Mouse (Mus musculus) WW6 (cell line): ENCODE data around the gene Ninl.
"Not testable (repeated sequence)": the region's sequence is repeated elsewhere in the genome, so short reads cannot be mapped to it uniquely, and the experiment has no call there.

Experiments used
- DNase-seq: peaks from one replicate; pipeline ENCODE4 v3.0.0-alpha.2; 2013; ENCODE audit warnings: low read depth, low spot score

The Ninl gene

GRCm38 (mm10) chr2:150949652-150950051 lies 89.5 kb downstream of the Ninl start:
- DNase-seq, result no peak

- DNase-seq, result no peak
Observed at GRCm38 (mm10) chr2:150948786-150949185, 90.4 kb downstream of the Ninl start.

- DNase-seq, result not testable (repeated sequence)
Observed at GRCm38 (mm10) chr2:150947880-150948611, 91.1 kb downstream of the Ninl start.

DNA sequence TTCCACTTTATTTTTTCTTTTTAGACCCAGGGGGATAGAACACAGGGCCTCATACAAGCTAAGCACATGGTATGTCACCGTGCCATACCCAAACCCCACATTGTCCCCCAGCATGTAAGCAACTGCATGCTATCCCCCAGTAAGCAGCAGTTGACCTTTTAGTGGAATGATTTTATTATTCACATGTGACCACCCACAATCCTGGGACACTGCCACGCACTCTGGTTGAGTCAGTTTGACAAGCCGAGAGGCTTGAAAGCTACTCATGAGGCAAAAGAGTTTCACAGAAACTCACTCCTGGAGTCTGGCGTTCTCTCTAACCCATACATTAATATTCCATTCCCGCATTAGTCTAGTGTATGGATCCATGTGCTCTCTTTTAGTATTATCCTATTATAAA lies 91.8 kb downstream of the Ninl start:
- DNase-seq, result not testable (repeated sequence)

GRCm38 (mm10) chr2:150944017-150944416 lies 95.2 kb downstream of the Ninl start:
- DNase-seq, result no peak

DNA sequence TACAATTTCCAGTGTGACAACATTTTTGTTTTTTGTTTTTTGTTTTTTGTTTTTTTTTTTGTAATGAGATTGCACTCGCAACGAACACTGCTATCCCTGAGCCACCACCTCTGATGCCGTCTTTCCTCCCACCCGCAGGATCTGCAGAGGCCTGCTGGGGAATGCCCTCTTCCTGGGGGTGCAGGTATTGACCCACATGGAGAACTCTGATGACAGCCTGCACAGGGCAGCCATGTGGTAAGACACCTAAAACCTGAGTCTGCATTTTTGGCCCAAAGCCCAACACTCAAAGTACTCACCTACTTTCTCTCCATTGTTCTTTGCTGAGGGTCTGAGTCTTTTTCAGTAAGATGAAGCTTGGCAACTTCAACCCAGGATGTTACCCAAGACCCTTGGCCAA lies 104.5 kb downstream of the Ninl start:
- DNase-seq, result no peak

DNA sequence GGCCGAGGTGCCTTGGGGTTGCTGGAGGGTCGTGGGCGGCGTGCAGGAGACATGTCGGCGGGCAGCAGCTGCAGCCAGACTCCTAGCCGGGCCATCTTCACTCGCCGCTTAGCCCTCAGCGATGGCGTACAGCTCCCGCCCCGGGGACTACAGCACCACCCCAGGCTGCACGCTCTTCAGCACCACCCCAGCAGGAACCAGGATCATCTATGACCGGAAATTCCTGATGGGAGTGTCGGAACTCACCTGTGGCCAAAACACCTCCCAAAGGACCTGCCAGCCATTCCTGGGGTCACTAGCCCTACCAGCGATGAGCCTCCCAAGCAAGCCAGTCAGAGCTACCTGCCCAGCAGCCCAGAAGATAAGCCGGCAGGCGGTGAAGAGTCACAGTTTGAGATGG lies 105.7 kb downstream of the Ninl start:
- DNase-seq, result no peak

DNA sequence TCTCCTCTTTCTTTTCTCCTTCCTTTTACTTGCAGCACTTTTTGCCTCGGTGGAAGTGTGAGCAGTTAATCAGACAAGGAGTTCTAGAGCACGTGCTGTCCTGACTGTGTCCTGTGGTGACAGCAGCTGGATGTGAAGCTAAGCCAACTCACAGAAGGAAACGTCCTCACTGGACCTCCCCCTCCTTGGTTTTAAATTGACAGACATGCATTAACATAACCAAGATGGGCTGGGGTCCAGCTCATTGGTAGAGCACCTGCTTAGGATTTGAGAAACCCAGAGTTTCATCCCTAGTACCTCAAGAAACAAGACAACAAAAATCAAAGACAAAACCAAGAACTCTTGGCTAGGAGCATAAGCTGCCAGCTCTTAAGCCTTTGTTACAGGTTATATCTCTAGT lies 108.4 kb downstream of the Ninl start:
- DNase-seq, result no peak

DNA sequence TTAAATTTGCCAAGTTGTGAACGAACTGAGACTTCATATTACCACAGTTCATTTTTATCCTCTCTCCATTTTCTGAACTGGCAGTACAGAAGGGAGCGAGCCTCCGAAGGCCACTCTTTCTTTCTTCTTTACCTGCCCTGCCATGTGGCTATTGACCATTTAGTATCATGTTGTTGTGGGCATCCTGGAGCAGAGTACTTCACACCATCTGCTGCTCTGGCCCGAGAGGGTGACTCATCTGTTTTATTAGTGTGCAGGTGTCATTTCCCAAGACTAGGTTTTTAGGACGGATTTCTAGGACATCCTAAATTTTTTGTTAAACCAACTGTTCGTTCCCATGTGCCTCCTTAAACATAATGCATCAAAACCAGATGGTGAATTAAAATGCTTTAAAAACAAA lies 110.0 kb downstream of the Ninl start:
- DNase-seq, result no peak

DNA sequence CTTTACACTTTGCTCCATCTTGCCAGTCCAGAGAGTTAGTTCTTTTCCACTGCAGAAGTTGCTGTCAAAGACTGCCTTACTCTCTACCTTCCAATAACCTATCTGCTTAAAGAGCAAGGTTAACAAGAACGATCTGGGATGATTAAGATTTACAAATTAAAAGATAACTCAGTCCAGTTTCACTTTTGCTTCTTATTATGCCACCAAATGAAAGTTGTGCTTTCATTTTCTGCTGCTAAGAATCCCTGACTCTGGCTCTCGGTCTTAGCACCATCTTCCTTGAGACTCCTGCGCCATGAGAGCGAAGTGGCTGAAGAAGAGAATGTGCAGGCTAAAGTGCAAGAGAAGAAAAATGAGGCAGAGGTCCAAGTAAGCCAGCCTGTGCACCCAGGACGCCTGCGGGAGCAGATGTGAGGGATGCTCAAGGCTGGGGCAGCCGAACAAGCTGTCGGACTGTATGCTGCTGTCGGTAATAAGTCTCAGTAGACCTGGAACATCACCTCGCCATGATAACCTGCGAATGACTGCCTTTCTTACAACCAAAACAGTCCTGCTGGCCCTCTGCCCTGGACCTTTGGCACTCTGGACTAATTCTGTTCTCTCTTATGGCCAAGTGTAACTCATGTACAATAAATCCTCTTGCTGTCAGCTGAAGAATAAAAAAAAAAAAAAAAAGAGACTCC lies 112.0 kb downstream of the Ninl start:
- no peak for DNase-seq

DNA sequence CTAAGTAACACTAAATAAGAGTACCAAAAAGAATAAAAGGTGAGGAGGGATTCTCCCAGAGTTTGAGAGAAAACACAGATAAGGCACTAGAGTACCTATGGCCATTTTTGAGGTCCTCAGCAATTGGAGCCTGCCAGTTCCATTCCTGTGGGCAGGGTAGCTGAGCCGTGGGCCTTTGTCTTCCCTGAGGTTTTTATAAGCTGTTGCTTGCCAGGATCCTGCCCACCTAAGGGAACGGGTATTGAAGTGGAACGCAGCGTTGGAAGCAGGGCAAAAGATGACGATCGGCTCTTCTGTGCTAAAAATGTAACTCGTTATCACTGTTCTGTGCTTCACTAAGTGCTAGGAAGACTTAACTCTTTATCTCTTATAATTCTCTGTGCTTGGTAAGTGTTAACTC lies 115.7 kb downstream of the Ninl start:
- DNase-seq, result no peak

DNA sequence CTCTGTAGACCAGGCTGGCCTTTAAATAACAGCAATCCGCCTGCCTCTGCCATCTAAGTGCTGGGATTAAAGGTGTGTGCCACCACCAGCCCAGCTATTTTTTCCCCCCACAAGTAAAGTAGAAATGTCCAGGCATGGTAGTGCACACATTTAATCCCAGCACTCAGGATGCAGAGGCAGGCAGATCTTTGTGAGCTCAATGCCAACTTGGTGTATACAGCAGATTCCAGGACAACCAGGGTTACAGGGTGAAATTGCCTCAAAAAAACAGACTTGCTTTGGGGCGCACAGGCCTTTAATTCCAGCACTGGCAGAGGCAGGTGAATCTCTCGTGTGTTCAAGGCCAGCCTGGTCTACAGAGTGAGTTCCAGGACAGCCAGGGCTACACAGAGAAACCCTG lies 116.2 kb downstream of the Ninl start:
- no peak for DNase-seq

DNA sequence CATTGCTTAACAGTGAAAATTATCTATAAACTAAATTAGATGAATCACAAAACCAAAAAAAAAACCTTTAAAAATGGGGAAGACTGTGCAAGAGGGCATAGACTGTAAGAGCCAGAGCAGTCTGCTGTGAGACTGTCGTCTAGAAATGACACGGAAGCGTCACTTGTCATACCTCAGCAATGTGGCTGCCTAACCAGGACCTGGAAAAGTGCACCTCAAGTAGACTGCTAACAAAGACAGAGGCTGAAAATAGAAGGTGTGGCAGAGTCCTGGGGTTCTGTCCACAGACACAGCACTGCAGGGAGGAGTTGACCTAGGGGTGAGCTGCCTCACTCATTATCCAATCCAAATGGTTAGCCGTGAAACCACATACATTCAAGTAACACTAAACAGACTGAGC lies 117.0 kb downstream of the Ninl start:
- DNase-seq, result no peak

DNA sequence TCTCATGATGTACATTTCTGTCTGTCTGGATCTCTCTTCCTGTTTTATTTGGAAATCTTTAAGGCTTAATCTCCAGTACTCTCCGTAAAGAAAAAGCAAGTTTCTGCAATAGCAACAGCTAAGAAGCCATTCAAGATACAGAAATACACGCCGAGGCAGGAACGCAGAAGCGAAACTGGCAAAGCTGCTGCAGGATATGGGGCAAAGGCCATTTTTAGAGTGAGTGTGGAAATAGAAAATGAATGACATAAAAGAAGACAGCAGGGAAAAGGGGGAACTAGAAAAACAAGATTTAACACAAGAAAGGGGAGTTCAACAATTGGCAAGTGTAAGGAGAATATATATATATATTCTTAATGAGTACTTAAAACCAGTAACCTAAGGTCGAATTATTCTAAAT lies 117.5 kb downstream of the Ninl start:
- no peak for DNase-seq

GRCm38 (mm10) chr2:150920543-150920942 lies 118.6 kb downstream of the Ninl start:
- no peak for DNase-seq

DNA sequence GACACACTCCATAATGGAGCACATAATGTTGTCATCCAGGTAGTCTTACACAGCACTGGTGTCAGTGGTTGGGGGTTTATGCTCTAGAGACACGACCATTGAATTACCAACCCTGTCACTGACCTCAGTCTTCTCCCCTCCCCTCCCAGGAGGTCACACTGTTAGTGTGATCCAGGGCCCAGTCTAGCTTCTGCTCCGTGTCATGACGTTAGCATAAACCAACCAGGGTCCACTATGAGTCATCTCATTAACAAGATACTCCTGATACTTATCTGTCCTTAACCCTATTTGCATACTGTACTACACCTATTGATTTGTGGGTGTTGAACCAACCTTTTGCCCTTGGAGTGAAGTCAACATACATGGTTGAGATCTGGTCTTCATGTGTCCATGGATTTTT lies 120.5 kb downstream of the Ninl start:
- DNase-seq, result no peak

- DNase-seq, result no peak
Observed at GRCm38 (mm10) chr2:150915786-150916185, 123.4 kb downstream of the Ninl start.

DNA sequence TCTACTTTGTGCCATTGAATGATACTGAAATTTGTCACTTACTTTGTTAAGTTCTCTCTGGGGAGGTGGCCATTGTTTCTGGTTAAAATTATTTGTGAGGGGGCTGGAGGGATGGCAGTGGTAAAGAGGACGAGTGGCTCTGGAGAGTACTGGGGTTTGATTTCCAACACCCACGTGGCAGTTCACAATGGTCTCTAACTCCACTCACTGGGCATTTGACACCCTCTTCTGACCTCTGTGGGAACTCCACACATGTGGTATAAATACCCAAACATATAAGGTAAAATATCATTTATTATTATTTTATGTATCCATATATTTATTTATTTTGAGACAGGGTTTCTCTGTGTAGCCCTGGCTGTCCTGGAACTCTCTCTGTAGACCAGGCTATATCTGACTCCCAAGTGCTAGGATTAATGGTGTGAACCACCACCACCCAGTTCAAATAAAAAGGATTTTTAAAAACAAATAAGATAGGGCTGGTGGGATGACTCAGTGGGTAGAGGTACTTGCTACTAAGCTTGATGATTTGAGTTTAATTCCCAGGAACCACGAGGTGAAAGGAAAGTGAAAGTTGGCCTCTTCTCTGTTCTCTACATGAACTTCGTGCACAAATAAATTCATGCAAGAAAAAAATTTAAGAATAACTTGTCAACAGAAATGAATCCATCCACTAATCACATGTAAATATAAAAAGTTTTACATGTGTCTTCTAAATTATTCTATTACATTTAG lies 124.2 kb downstream of the Ninl start:
- DNase-seq, result no peak

DNA sequence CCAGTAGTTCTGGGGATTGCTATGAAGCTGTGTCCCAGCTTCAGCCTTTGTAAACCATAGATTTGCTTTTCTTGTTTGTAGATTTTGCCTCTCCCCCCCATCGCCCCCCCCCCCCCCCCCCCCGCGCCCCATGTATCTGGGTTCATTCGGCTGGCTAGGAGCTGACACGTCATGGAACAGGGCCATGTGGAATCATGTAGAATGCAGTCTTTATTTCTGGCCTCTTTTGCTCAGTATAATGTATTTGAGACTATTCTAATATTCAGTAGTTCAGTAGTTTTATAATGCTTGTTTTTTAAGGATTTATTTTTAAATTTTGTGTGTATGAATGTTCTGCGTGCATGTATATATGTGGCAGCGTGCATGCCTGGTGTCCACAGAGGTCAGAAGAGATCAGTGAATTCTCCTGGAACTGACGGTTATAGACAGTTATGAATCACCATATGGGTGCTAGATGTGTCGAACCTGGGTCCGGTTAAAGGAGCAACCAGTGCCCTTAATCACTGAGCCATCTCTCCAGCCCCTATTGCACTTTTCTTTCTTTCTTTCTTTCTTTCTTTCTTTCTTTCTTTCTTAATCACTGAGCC lies 128.8 kb downstream of the Ninl start:
- no peak for DNase-seq

- DNase-seq, result peak; percentile 88
Observed at GRCm38 (mm10) chr2:150909429-150910039, 129.6 kb downstream of the Ninl start.

GRCm38 (mm10) chr2:150908881-150909280 lies 130.3 kb downstream of the Ninl start:
- DNase-seq, result not testable (repeated sequence)

- DNase-seq, result no peak
Observed at GRCm38 (mm10) chr2:150904936-150905450, 134.2 kb downstream of the Ninl start, which contains the start of gene Gins1. Gene Gins1 (plus strand): TSS chr2:150905400.
